Mouse (Mus musculus) hindbrain, embryonic 10.5 days (tissue): Measurements from ENCODE around the gene Grin2a. TPM values are rescaled to one million over a fixed set of nuclear protein-coding genes. Genes with fewer than 3 reads are reported as not detected.

Experiments
- DNase-seq: peaks from one replicate; pipeline ENCODE4 v3.0.0-alpha.2; 2017; ENCODE audit warnings: low spot score
- H3K27ac ChIP-seq: fragments of 300-500 bp; sonication (generic); 2 replicates; pipeline ENCODE4 v1.5.1; 2016; ENCODE audit warnings: mild to moderate bottlenecking, moderate library complexity
- H3K27me3 ChIP-seq: fragments of 300-500 bp; sonication (generic); 2 replicates; pipeline ENCODE4 v1.6.1; 2016; ENCODE audit warnings: mild to moderate bottlenecking; ENCODE audit not compliant: poor library complexity, insufficient read depth, severe bottlenecking
- H3K36me3 ChIP-seq: fragments of 300-500 bp; sonication (generic); 2 replicates; pipeline ENCODE4 v1.6.1; 2016; ENCODE audit warnings: mild to moderate bottlenecking, moderate library complexity
- H3K4me1 ChIP-seq: fragments of 300-500 bp; sonication (generic); replicated peaks from 2 replicates; pipeline ENCODE4 v1.6.1; 2016; ENCODE audit warnings: mild to moderate bottlenecking
- H3K4me3 ChIP-seq: fragments of 300-500 bp; sonication (generic); 2 replicates; pipeline ENCODE4 v1.5.1; 2016; ENCODE audit warnings: mild to moderate bottlenecking, moderate library complexity
- H3K9me3 ChIP-seq: fragments of 300-500 bp; sonication (generic); 2 replicates; pipeline ENCODE4 v1.6.1; 2016; ENCODE audit warnings: mild to moderate bottlenecking, moderate library complexity
- WGBS: fragments of 180-500 bp; shearing (Covaris S2); methylation state at CpG from one replicate; pipeline ENCODE4 v1.1.7; 2016; 5-methylcytosine and 5-hydroxymethylcytosine counted together
- polyA plus RNA-seq: library from polyadenylated mRNA; unstranded; fragments of >200 nt; fragmentation: Nextera tagmentation; extraction: Ambion mirVana; gene quantifications from 2 replicates; pipeline ENCODE4 v1.2.1, GENCODE M21; 2016

Gene Grin2a
- polyA plus RNA-seq, 1 experiment from 2014 or later, result 1.9 TPM

DNA sequence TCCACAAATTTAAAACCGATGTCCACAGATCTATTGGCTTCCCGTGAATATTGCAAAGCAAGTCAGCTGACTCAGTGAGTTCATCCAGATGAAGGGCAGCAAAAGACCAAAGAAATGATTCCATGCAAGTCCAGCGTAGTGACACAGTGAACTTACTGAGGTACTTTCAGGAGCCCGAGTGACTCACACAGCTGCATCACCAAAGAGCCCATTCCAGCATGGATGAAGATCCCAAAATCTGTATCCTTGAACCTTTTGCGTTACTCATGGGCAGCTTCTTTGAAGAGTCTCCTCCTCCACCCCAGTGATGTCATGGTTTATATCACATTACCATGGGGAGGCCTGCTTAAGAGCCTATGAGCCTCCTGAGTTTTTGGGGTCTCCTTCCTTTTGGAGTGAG lies 460.2 kb downstream of the Grin2a start:
- 93% methylated on average over 5 of the region's 5 CpGs for WGBS
- H3K36me3 ChIP-seq, result no peaks in the 10 kb centered on the region
- no peak overlapping the region for H3K27ac ChIP-seq
- no peak for DNase-seq
- peaks cover 55% of the 10 kb centered on the region for H3K27me3 ChIP-seq
- no peaks in the 10 kb centered on the region for H3K9me3 ChIP-seq
- peaks cover 36% of the 10 kb centered on the region for H3K4me1 ChIP-seq
- H3K4me3 ChIP-seq, result no peak overlapping the region

DNA sequence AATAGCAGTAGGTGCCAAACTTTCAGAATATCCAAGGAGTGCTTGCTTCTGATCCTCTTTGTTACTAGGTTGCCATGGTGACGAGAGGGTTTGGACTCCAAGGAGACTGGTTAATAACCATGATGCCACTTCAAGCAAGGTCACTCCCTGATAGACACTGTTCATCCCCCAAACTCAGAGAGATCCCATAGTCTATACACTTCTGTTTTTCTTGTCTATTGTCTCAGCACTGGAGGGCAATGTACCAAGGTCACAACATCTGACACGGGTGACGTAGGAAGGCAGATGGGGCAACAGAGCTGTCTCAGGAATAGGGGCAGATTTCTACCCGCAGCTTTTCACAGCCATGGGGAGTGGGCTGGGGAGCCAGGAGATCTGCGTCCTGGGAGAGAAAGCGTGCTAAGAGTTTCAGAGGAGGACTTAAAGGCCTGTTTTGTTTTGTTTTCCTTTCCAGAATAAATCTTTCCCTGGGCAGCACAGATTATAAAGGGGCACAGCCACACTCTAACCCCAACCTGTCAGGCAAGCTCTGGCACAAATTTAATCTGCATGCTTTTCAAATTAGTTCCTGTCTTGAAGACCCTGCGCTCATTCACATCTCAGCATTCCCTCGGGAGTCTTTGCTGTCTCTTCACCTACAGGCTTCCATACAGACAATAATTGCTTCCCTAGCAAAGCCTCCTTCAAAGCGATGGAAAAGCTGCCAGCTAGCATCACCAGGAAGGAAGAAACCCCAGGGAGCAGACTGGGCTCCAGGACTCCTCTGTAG lies 461.6 kb downstream of the Grin2a start:
- Histone ChIP-seq H3K36me3 (no peaks in the 10 kb centered on the region), H3K4me1 (peaks cover 36% of the 10 kb centered on the region), H3K4me3 (no peak overlapping the region), H3K27ac (peak overlapping the region; percentile 77), H3K9me3 (no peaks in the 10 kb centered on the region), H3K27me3 (peaks cover 68% of the 10 kb centered on the region)
- DNase-seq, result peak; percentile 73
- WGBS, result 15% methylated on average over 9 of the region's 9 CpGs

- DNase-seq, result peak; percentile 22
- peaks cover 36% of the 10 kb centered on the region for H3K4me1 ChIP-seq
- WGBS, result 46% methylated on average over 6 of the region's 6 CpGs
- no peaks in the 10 kb centered on the region for H3K9me3 ChIP-seq
- no peak overlapping the region for H3K4me3 ChIP-seq
- no peaks in the 10 kb centered on the region for H3K36me3 ChIP-seq
- H3K27me3 ChIP-seq, result peaks cover 73% of the 10 kb centered on the region
- peak overlapping the region; percentile 51; the same call in 1 of the 2 replicates for H3K27ac ChIP-seq
Measured at GRCm38 (mm10) chr16:9532843-9533532, 462.4 kb downstream of the Grin2a start.

DNA sequence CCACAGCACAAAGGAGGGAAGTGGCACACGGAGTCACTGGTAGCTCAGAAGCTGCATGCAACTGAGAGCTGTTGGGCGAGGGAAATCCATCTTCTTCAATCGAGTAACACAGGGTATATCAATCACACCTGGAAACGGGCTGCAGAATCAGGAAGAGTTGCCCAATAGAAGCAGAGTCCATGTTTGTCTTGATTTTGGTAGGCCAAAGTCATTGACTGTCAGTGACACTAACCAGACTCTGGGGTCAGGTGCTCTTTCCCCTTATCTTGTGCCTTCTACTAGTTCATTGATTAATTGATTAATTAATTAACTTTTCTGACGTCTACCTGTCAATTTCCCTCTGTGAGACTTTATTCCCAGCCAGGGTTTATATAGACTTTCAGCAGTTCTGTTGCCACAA lies 468.1 kb downstream of the Grin2a start:
- Histone ChIP-seq H3K27me3 (peaks cover 52% of the 10 kb centered on the region), H3K36me3 (no peaks in the 10 kb centered on the region), H3K4me1 (peaks cover 2% of the 10 kb centered on the region), H3K4me3 (no peak overlapping the region), H3K9me3 (0 out of 2 replicates have a peak, but pooled peaks cover 2% of the 10 kb centered on the region), H3K27ac (no peak overlapping the region)
- no peak for DNase-seq
- WGBS, result 81% methylated on average over 5 of the region's 5 CpGs

DNA sequence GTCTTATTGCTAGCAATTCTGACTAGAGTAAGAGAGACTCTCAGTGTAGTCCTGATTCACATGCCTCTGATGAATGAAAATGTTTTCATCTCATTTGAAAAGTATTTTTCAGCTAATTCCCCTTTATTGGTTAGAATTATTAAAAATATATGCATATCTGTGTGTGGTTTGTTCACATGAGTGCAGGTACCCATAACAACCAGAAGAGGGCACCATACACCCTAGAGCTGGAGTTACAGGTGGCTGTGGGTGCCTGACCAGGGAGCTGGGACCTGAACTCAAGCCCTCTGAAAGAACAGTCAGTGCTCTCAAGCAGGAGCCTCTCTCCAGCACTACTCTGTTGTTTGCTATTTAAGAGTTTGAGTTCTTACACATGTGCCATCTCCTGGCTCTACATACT lies 472.0 kb downstream of the Grin2a start:
- no peak for DNase-seq
- Histone ChIP-seq H3K27ac (no peak overlapping the region), H3K9me3 (peaks cover 9% of the 10 kb centered on the region), H3K4me1 (no peaks in the 10 kb centered on the region), H3K4me3 (no peak overlapping the region), H3K36me3 (no peaks in the 10 kb centered on the region), H3K27me3 (peaks cover 17% of the 10 kb centered on the region)

Other genes starting within 250 kb of the Grin2a start
- 0.20 and 0.55 TPM in 2 replicates for gene Rpl39l, start 174.7 kb upstream of the Grin2a start, polyA plus RNA-seq
- 0.95 and 1.2 TPM in 2 replicates for gene Atf7ip2, start 197.2 kb upstream of the Grin2a start, polyA plus RNA-seq